Mouse (Mus musculus): ENCODE data around the gene Arf5. TPM values are rescaled to one million over a fixed set of nuclear protein-coding genes. Genes with fewer than 3 reads are reported as not detected.

Gene Arf5
- 165 and 194 TPM in 2 replicates for total RNA-seq (2014; rRNA removed)
- 215 and 326 TPM in 2 replicates for polyA plus RNA-seq (2012; rRNA removed)

DNA sequence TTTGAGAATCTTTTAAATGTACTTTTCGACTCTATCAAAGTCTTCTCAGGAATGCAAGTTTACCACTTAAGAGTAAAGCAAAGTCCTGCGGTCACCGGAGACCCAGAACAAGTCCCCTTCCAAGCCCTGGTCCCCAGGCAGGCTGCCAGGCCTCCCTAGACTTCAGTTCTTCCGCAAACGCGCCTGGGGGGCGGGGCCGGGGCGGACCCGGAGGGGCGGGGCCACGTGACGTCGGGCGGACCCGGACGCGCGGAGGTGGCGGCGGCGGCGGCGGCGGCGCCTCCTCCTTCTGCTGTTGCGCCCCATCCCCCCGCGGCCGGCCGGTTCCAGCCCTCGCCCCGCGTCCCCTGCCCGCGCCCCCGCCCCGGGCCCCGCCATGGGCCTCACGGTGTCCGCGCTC, at the start of gene Arf5:
Arf5 (plus strand) TSS at position 248 of the 400 bp plus-strand sequence.
- Histone ChIP-seq H3K79me2 (ENCODE audit: control insufficient read depth, insufficient read depth, low read length) (peaks cover 16% of the 10 kb centered on the region; the same call in 1 of the 2 replicates), H3K27ac (replicated peaks; ENCODE audit: insufficient read depth, low read depth, low read length) (peak within 1 kb of the TSS; percentile 89), H3K4me3 (ENCODE audit: insufficient read depth, low read depth, low read length) (peak within 1 kb of the TSS; percentile 97), H3K9ac (ENCODE audit: low read depth, low read length) (peak within 1 kb of the TSS; percentile 99), H3K36me3 (ENCODE audit: control insufficient read depth, insufficient read depth, low read length) (0 out of 2 replicates have a peak, but pooled peaks cover 4% of the 10 kb centered on the region), H3K4me1 (ENCODE audit: control insufficient read depth, insufficient read depth, low read length) (peaks cover 24% of the 10 kb centered on the region), H3K27me3 (ENCODE audit: control insufficient read depth, insufficient read depth, low read length) (no peaks in the 10 kb centered on the region)
- peak; percentile 59 for DNase-seq (ENCODE audit: extremely low read depth, low read depth, low spot score)
- TF ChIP-seq POLR2A (IDR thresholded peaks at IDR 0.05; ENCODE audit: extremely low read depth, insufficient read depth, low read length), result peak; percentile 30; the same call in 1 of the 2 replicates
- no peak for TF ChIP-seq CTCF (IDR thresholded peaks at IDR 0.05; ENCODE audit: low read depth, low read length)
- WGBS, result under 1% methylated on average over 40 of the region's 42 CpGs

DNA sequence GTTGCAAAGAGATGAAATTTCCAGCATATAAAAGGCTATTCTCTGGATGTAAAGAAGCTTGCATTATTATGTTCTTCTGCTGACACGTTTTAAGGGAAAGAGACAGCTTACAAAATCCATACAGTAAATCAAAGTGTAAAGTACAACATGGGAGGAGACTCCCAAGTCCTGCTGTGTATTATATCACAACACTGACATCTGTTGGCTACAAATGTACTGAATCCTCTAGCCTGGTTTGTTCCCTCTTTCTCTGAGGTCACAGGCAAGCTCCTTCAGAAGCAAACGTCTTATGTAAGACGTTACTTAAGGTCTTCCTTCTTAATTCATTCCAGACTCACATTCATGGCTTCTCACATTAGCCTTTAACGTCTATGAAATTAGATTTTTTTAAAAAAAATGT, 41.4 kb upstream of the Arf5 start:
- no peaks in the 10 kb centered on the region for H3K36me3 ChIP-seq (ENCODE audit: control insufficient read depth, insufficient read depth, low read length)
- no peaks in the 10 kb centered on the region for H3K79me2 ChIP-seq (ENCODE audit: control insufficient read depth, insufficient read depth, low read length)
- no peak for TF ChIP-seq POLR2A (IDR thresholded peaks at IDR 0.05; ENCODE audit: extremely low read depth, insufficient read depth, low read length)
- TF ChIP-seq CTCF (IDR thresholded peaks at IDR 0.05; ENCODE audit: low read depth, low read length), result no peak
- 51% methylated on average over 4 of the region's 4 CpGs for WGBS
- no peak overlapping the region for H3K4me3 ChIP-seq (ENCODE audit: insufficient read depth, low read depth, low read length)
- no peak for DNase-seq (ENCODE audit: extremely low read depth, low read depth, low spot score)
- no peak overlapping the region for H3K9ac ChIP-seq (ENCODE audit: low read depth, low read length)
- H3K4me1 ChIP-seq (ENCODE audit: control insufficient read depth, insufficient read depth, low read length), result no peaks in the 10 kb centered on the region
- no peaks in the 10 kb centered on the region for H3K27me3 ChIP-seq (ENCODE audit: control insufficient read depth, insufficient read depth, low read length)
- no peak overlapping the region for H3K27ac ChIP-seq (replicated peaks; ENCODE audit: insufficient read depth, low read depth, low read length)

DNA sequence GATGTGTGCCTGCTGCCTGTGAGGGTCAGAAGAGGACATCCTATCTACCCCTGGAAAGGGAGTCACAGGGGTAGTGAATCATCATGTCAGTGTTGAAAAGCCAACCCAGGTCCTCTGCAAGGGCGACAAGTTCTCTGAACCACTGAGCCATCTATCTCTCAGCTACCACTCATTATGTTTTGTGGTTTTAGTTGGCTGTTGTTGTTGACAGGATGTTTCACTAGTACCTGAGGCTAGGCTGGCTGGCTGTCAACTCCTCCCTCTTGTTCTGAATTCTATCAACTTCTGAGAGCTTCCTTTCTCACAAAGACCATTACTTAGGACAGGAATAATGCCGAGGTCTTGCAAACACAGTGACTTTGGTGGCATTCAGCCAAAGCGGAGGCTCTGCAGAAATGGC, 38.2 kb upstream of the Arf5 start:
- Histone ChIP-seq H3K4me3 (ENCODE audit: insufficient read depth, low read depth, low read length) (no peak overlapping the region), H3K27ac (replicated peaks; ENCODE audit: insufficient read depth, low read depth, low read length) (no peak overlapping the region), H3K9ac (ENCODE audit: low read depth, low read length) (no peak overlapping the region), H3K4me1 (ENCODE audit: control insufficient read depth, insufficient read depth, low read length) (no peaks in the 10 kb centered on the region), H3K36me3 (ENCODE audit: control insufficient read depth, insufficient read depth, low read length) (no peaks in the 10 kb centered on the region), H3K27me3 (ENCODE audit: control insufficient read depth, insufficient read depth, low read length) (no peaks in the 10 kb centered on the region), H3K79me2 (ENCODE audit: control insufficient read depth, insufficient read depth, low read length) (no peaks in the 10 kb centered on the region)
- WGBS, result 74% methylated on average over 3 of the region's 3 CpGs
- no peak for TF ChIP-seq POLR2A (IDR thresholded peaks at IDR 0.05; ENCODE audit: extremely low read depth, insufficient read depth, low read length)
- no peak for TF ChIP-seq CTCF (IDR thresholded peaks at IDR 0.05; ENCODE audit: low read depth, low read length)
- no peak for DNase-seq (ENCODE audit: extremely low read depth, low read depth, low spot score)

DNA sequence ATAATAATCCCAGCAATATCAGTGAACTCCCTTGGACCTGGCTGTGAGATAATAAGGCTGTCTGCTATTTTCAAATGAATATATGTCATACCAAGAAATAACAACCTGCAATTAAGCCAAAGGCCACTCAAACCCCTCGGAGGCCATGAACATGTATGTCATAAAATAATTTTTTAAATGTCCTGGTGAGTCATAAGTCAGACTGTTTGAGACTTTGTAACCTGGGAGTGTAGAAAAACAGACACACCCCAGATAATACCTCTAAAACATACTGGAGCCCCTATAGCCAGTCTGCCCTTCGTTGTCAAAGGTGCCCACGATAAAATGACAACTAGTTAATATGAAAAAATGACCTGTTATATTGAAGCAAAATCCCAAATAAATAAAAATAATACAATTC, 34.3 kb upstream of the Arf5 start:
- DNase-seq (ENCODE audit: extremely low read depth, low read depth, low spot score), result no peak
- no peak overlapping the region for H3K27ac ChIP-seq (replicated peaks; ENCODE audit: insufficient read depth, low read depth, low read length)
- WGBS, result 86% methylated on average over 3 of the region's 3 CpGs
- no peaks in the 10 kb centered on the region for H3K79me2 ChIP-seq (ENCODE audit: control insufficient read depth, insufficient read depth, low read length)
- no peaks in the 10 kb centered on the region for H3K36me3 ChIP-seq (ENCODE audit: control insufficient read depth, insufficient read depth, low read length)
- TF ChIP-seq POLR2A (IDR thresholded peaks at IDR 0.05; ENCODE audit: extremely low read depth, insufficient read depth, low read length), result no peak
- TF ChIP-seq CTCF (IDR thresholded peaks at IDR 0.05; ENCODE audit: low read depth, low read length), result no peak
- H3K9ac ChIP-seq (ENCODE audit: low read depth, low read length), result no peak overlapping the region
- H3K4me3 ChIP-seq (ENCODE audit: insufficient read depth, low read depth, low read length), result no peak overlapping the region
- no peaks in the 10 kb centered on the region for H3K27me3 ChIP-seq (ENCODE audit: control insufficient read depth, insufficient read depth, low read length)
- no peaks in the 10 kb centered on the region for H3K4me1 ChIP-seq (ENCODE audit: control insufficient read depth, insufficient read depth, low read length)

DNA sequence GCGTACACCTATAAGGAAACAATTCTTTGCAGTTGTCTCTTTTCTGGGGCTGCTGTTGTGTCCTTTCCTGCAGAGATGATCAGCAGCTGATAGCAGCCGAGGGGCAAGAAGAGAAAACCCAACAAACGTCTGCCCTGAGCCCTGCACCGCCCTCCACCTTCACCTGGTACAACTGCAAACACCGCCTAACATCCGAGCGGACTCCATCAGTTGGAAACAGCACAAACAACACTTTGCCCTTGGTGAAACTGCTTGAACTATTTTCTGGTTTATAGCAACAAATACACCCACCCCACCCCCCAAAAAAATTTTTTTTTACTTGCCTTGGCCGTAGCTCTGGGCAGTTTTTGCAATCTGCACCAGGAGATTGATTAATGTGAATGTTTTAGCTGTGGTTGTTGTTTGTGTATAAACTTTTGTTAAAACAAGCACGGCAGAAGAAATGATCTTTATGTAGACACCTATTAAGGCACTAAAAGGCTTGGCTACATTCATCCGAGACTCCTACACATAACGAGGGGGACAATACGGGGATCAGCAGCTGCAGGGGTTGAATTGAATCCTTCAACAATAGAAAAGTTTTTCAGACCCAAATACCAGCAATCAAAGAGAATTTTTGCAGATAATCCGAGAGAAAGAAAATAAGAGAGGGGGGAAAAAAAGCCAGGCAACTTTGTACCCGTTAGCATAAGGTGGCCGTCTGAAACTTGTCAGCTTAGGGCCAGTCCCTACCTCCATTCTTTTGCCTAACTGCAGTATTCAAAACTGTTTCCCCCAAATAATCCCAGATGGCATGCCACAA, 27.1 kb upstream of the Arf5 start:
- Histone ChIP-seq H3K4me1 (ENCODE audit: control insufficient read depth, insufficient read depth, low read length) (no peaks in the 10 kb centered on the region), H3K27ac (replicated peaks; ENCODE audit: insufficient read depth, low read depth, low read length) (no peak overlapping the region), H3K9ac (ENCODE audit: low read depth, low read length) (no peak overlapping the region), H3K4me3 (ENCODE audit: insufficient read depth, low read depth, low read length) (no peak overlapping the region), H3K36me3 (ENCODE audit: control insufficient read depth, insufficient read depth, low read length) (no peaks in the 10 kb centered on the region), H3K79me2 (ENCODE audit: control insufficient read depth, insufficient read depth, low read length) (no peaks in the 10 kb centered on the region), H3K27me3 (ENCODE audit: control insufficient read depth, insufficient read depth, low read length) (peaks cover 10% of the 10 kb centered on the region; the same call in 1 of the 2 replicates)
- WGBS, result 51% methylated on average over 15 of the region's 15 CpGs
- DNase-seq (ENCODE audit: extremely low read depth, low read depth, low spot score), result no peak
- TF ChIP-seq POLR2A (IDR thresholded peaks at IDR 0.05; ENCODE audit: extremely low read depth, insufficient read depth, low read length) (no peak), CTCF (IDR thresholded peaks at IDR 0.05; ENCODE audit: low read depth, low read length) (no peak)
